Mouse (Mus musculus) lung, adult 2 months (tissue): ENCODE data around the gene Camta1. TPM values are rescaled to one million over a fixed set of nuclear protein-coding genes. Genes with fewer than 3 reads are reported as not detected.

Experiments
- DNase-seq: peaks from one replicate; pipeline ENCODE4 v3.0.0; 2022
- H3K4me1 ChIP-seq: fragments of 200-500 bp; 2 replicates; pipeline ENCODE4 v1.6.1; 2011; ENCODE audit warnings: low read length; ENCODE audit not compliant: control insufficient read depth, insufficient read depth
- H3K4me3 ChIP-seq: fragments of 200-500 bp; replicated peaks from 2 replicates; pipeline ENCODE3; 2011; ENCODE audit warnings: low read depth, mild to moderate bottlenecking, control low read depth, low read length; ENCODE audit errors: extremely low read depth
- CTCF ChIP-seq: fragments of 200-500 bp; IDR thresholded peaks from 2 replicates; pipeline ENCODE4 v1.5.1; 2011; ENCODE audit warnings: mild to moderate bottlenecking, low read length, control low read depth; ENCODE audit not compliant: insufficient read depth
- POLR2A ChIP-seq: fragments of 200-500 bp; IDR thresholded peaks from 2 replicates; pipeline ENCODE4 v1.6.1; 2011; ENCODE audit warnings: low read depth, mild to moderate bottlenecking, control low read depth, low read length, borderline replicate concordance; ENCODE audit errors: extremely low read depth
- WGBS: fragments of 180-500 bp; shearing (Covaris S2); methylation state at CpG from one replicate; pipeline ENCODE4 v1.1.7; 2018; 5-methylcytosine and 5-hydroxymethylcytosine counted together
- polyA plus RNA-seq: library from polyadenylated mRNA; depleted of rRNA; stranded (reverse); fragments of >200 nt; gene quantifications from 2 replicates; pipeline ENCODE4 v1.2.3, GENCODE M21; 2012

Gene Camta1
- polyA plus RNA-seq, 1 experiment, result 10.4 TPM

GRCm38 (mm10) chr4:151232028-151232427 is 629.6 kb downstream of the Camta1 start:
- Histone ChIP-seq H3K4me3 (no peak overlapping the region), H3K4me1 (no peaks in the 10 kb centered on the region)
- TF ChIP-seq POLR2A, result no peak
- 75% methylated on average over 3 of the region's 3 CpGs for WGBS
- no peak for DNase-seq

- DNase-seq, result no peak
- no peaks in the 10 kb centered on the region for H3K4me1 ChIP-seq
- H3K4me3 ChIP-seq, result no peak overlapping the region
- TF ChIP-seq CTCF (no peak), POLR2A (no peak)
- WGBS, result 44% methylated on average over 6 of the region's 6 CpGs
Observed at GRCm38 (mm10) chr4:151229073-151229472, 632.6 kb downstream of the Camta1 start.

- no peak overlapping the region for H3K4me3 ChIP-seq
- DNase-seq, result no peak
- TF ChIP-seq POLR2A (no peak), CTCF (no peak)
- 39% methylated on average over 9 of the region's 9 CpGs for WGBS
- H3K4me1 ChIP-seq, result no peaks in the 10 kb centered on the region
Observed at GRCm38 (mm10) chr4:151226496-151226895, 635.2 kb downstream of the Camta1 start.

GRCm38 (mm10) chr4:151224017-151224416 is 637.7 kb downstream of the Camta1 start:
- H3K4me3 ChIP-seq, result no peak overlapping the region
- no peak for DNase-seq
- no peaks in the 10 kb centered on the region for H3K4me1 ChIP-seq
- 61% methylated on average over 12 of the region's 12 CpGs for WGBS
- TF ChIP-seq CTCF, result no peak

- 56% methylated on average over 13 of the region's 13 CpGs for WGBS
- TF ChIP-seq POLR2A (no peak), CTCF (no peak)
- Histone ChIP-seq H3K4me3 (no peak overlapping the region), H3K4me1 (no peaks in the 10 kb centered on the region)
- DNase-seq, result no peak
Observed at GRCm38 (mm10) chr4:151223263-151223996, 638.2 kb downstream of the Camta1 start.

- no peak for DNase-seq
- 39% methylated on average over 10 of the region's 10 CpGs for WGBS
- TF ChIP-seq POLR2A, result no peak
- no peak for TF ChIP-seq CTCF
- Histone ChIP-seq H3K4me1 (no peaks in the 10 kb centered on the region), H3K4me3 (no peak overlapping the region)
Observed at GRCm38 (mm10) chr4:151222635-151223034, 639.0 kb downstream of the Camta1 start.

- no peak for DNase-seq
- WGBS, result 56% methylated on average over 15 of the region's 15 CpGs
- no peaks in the 10 kb centered on the region for H3K4me1 ChIP-seq
- TF ChIP-seq POLR2A (no peak), CTCF (no peak)
- no peak overlapping the region for H3K4me3 ChIP-seq
Observed at GRCm38 (mm10) chr4:151216553-151217292, 645.0 kb downstream of the Camta1 start.

GRCm38 (mm10) chr4:151215866-151216265 is 645.8 kb downstream of the Camta1 start:
- 47% methylated on average over 4 of the region's 4 CpGs for WGBS
- TF ChIP-seq CTCF (no peak), POLR2A (no peak)

GRCm38 (mm10) chr4:151215179-151215578 is 646.5 kb downstream of the Camta1 start:
- no peak for DNase-seq
- no peaks in the 10 kb centered on the region for H3K4me1 ChIP-seq
- WGBS, result 32% methylated on average over 1 of the region's 1 CpGs
- TF ChIP-seq POLR2A (no peak), CTCF (no peak)
- H3K4me3 ChIP-seq, result no peak overlapping the region

More at GRCm38 (mm10) chr4:151215866-151216265, 645.8 kb downstream of the Camta1 start:
- Histone ChIP-seq H3K4me3 (no peak overlapping the region), H3K4me1 (no peaks in the 10 kb centered on the region)
- DNase-seq, result no peak

- Histone ChIP-seq H3K4me3 (no peak overlapping the region), H3K4me1 (no peaks in the 10 kb centered on the region)
- 66% methylated on average over 11 of the region's 11 CpGs for WGBS
- DNase-seq, result no peak
- TF ChIP-seq CTCF (no peak), POLR2A (no peak)
Observed at GRCm38 (mm10) chr4:151213475-151213874, 648.2 kb downstream of the Camta1 start.
